Mouse (Mus musculus) lung, adult 10 weeks (tissue): ENCODE data around the gene Inava. TPM values are rescaled to one million over a fixed set of nuclear protein-coding genes. Genes with fewer than 3 reads are reported as not detected.

ENCODE experiments used
- polyA plus RNA-seq: library from polyadenylated mRNA; stranded (reverse); fragments of 350-450 nt; fragmentation: Illumina TruSeq; extraction: RNeasy Lipid Tissue Mini Kit (QIAGEN cat#74804); gene quantifications from one replicate; pipeline ENCODE4 v1.2.3, GENCODE M21; 2014; ENCODE audit warnings: low read depth, low replicate concordance; ENCODE audit not compliant: insufficient read depth

The Inava gene
- 0.94 TPM for polyA plus RNA-seq

GRCm38 (mm10) chr1:136233892-136234594 is at the start of gene Inava:
TSS of gene Inava (minus strand) at chr1:136234264.

GRCm38 (mm10) chr1:136260635-136261238 is 26.7 kb upstream of the Inava start, which contains the start of gene Gpr25:
TSS of gene Gpr25 (minus strand) at chr1:136260873.

GRCm38 (mm10) chr1:136212803-136213202 is 21.3 kb downstream of the Inava start, which contains the start of gene Mroh3:
TSS of gene Mroh3 (minus strand) at chr1:136212828.

Other genes starting within 250 kb of the Inava start
- gene Igfn1, start 227.9 kb downstream of the Inava start, polyA plus RNA-seq: not detected
- 36.9 TPM for gene Tmem9, start 226.1 kb downstream of the Inava start, polyA plus RNA-seq
- gene Ascl5, start 183.5 kb downstream of the Inava start, polyA plus RNA-seq: not detected
- 4.9 TPM for gene Cacna1s, start 181.5 kb downstream of the Inava start, polyA plus RNA-seq
- gene Kif21b, start 102.9 kb downstream of the Inava start, polyA plus RNA-seq: 3.2 TPM
- gene Mroh3, start 21.4 kb downstream of the Inava start, polyA plus RNA-seq: not detected
- gene Gpr25, start 26.6 kb upstream of the Inava start, polyA plus RNA-seq: not detected
- gene Camsap2, start 111.8 kb upstream of the Inava start, polyA plus RNA-seq: 12.1 TPM
- 4.2 TPM for gene Ddx59, start 181.0 kb upstream of the Inava start, polyA plus RNA-seq
- gene Kif14, start 232.1 kb upstream of the Inava start, polyA plus RNA-seq: 0.12 TPM